Mouse (Mus musculus) liver (tissue): ENCODE measurements at regions not wholly inside any gene's neighbourhood (a gene's known extent, or its start where the extent isn't known, plus 50 kb on each side); places are given as distances from the start of the nearest gene placed in this dataset.

Experiments
- DNase-seq: peaks from one replicate; pipeline ENCODE4 v3.0.0-alpha.2; 2020; ENCODE audit warnings: mixed read lengths

DNA sequence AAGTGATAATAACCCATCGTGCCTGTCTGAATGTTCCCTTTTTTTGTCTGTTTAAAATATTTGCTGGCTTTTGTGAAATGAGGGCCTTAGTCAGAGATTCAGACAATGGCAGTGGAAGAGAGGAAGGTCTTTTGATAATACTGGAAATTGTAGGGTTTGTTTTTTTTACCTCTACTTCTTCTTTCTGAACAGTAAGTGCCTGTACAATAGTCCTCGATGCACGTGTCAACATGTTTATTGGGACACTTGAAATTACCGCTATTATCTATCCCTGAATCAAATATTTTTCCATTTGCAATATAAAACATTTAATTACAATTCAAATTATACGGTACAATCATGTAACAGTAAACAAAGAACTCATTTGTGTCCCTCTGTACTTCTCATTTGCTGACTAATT is 733.5 kb downstream of the Fam19a2 start:
- no peak for DNase-seq

GRCm38 (mm10) chr10:123998959-123999358 is 735.2 kb downstream of the Fam19a2 start:
- no peak for DNase-seq

- DNase-seq, result no peak
These were observed 781.2 kb downstream of the Fam19a2 start for GRCm38 (mm10) chr10:124045031-124045430.

GRCm38 (mm10) chr10:124045791-124046190 is 782.0 kb downstream of the Fam19a2 start:
- no peak for DNase-seq

DNA sequence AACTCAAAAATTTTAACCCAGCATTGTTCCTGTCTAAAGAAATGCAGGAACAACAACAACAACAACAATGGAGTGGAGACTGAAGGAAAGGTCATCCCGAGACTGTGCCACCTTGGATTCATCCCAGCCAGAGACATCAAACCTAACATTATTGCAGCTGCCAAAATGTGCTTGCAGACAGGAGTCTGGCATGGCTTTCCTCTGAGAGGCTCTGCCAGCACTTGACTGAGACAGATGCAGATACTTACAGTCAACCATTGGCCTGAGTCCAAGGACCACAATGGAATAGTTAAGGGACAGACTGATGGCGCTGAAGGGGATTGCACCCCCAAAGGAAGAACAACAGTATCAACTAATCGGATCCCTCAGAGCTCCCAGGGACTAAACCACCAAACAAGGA is 819.0 kb downstream of the Fam19a2 start:
- DNase-seq, result no peak

- DNase-seq, result no peak
These were observed 826.8 kb downstream of the Fam19a2 start for GRCm38 (mm10) chr10:124090547-124090946.

DNA sequence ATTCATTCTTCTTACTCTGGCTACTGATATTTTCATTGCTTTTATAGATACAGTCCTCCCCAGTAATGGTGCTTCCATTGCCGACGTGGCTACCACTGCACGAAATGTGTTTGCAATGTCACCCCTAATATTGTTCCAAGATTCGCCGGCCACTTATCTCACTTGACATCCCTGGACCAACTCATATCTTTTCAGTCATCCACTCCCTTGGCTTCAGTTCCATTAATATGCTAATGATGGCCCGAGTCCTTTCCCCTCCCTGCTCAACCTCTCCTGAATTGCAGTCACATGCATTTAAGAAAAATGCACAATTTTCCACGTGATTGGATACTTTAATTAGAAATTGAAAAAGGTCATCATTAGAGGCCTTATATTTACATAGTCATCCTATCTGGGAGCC is 827.6 kb downstream of the Fam19a2 start:
- no peak for DNase-seq

DNA sequence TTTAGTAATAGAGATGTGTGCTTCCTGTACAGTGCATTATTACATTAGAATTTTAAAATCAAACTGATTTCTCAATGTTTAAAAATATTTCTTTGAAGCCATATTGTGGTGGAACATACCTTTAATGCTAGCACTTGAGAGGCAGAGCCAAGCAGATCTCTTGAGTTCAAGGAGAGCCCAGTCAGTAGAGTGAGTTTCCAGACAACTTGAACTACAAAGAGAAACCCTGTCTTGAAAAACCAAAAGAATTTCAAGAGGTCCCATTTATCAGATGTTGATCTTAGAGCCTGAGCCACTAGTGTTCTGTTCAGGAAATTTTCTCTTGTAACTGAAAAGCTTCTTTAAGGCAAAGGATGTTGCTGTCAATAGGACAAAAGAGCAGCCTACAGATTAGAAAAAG is 855.8 kb downstream of the Fam19a2 start:
- DNase-seq, result no peak

DNA sequence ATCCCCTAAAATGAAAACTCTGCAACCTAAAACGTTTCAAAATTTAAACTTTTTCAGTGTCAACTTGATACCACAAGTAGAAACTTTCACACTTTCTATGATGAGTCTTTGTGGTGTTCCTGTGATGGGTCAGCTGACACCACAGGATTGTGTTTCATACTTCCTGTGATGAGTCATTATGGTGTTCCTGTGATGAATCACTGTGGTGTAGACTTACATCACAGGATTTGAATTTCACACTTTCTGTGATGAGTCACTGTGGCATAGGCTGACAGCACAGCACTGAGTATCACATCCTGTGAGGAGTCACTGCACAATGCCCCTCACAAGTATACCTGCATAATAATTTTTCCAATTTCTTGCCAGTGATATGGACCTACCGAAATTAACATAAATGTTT is 874.7 kb downstream of the Fam19a2 start:
- no peak for DNase-seq

DNA sequence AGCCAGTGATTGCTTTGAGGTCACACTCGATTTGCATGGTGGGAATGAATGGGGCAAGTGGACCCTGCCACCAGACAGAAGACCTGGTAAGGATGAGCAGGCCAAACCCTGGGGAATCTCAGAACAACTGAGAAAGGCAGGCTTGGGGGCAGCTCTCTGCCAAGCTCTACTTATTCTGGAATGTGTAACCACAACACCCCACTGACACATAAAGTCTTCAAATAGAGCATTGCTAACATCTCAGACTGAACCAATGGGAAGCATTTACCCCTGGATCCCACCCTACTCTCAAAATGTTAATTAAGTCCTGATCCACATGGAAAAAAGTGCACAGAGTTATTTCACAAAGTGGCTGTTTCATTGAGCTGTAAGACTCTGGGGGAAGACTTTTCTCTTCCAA is 878.5 kb downstream of the Fam19a2 start:
- no peak for DNase-seq

- no peak for DNase-seq
These were observed 883.1 kb downstream of the Fam19a2 start for GRCm38 (mm10) chr10:124146751-124147469.

DNA sequence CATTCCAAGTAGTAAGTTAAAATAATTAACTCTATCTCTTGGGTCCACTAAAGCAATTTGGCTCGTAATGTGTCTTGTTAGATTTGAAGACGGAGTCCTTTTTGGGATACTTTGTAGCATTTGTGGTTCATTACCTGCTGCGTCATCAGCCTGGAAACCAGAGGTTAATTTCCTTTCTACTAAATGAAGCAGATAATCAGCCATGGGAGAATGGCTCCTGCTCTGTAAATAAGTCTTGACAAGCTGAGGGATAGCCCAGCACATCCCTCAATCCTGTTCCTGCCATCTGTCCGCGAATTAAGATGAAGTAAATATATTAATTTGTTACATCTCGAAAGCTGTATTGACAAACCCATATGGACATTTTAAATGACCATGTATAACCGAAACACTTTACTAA is 899.6 kb downstream of the Fam19a2 start:
- no peak for DNase-seq

DNA sequence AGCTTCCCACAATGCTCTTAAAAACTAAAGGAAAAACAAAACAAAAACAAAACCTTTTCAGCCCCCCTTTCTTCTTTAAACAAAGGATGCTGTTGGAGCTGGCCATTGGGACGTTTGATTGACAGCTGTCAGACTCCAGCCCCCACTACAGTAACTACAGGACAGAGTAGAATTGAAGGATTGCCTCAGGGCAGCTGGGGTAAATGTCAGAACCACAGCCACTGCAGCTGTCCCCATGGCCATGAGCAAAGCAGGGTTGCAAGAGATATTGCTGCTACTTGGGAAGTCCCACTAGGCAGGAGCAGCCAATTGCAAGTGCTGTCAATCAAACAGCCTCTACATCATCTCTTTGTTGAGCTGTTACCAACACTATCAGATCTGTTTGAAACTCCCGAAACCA is 911.8 kb downstream of the Fam19a2 start:
- no peak for DNase-seq

DNA sequence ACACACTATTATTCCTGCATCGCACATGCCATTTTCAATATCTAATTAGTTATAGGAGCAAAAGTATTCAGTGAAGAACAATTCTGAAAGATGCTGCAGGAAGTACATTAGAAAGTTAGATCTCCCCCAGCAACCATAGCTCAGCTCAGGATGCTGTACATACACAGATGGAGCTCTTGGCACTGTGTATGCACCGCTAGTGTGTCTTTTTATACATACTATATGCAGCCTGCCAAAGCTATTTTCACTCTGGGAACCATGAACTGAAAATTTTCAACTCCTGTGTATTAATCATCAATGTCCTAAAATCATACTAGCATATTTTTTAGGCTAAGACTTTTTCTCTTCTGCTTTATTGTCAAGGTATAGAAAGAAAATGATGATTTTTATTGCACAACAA is 944.5 kb downstream of the Fam19a2 start:
- DNase-seq, result no peak

- no peak for DNase-seq
These were observed 955.7 kb downstream of the Fam19a2 start for GRCm38 (mm10) chr10:124219461-124219860.

DNA sequence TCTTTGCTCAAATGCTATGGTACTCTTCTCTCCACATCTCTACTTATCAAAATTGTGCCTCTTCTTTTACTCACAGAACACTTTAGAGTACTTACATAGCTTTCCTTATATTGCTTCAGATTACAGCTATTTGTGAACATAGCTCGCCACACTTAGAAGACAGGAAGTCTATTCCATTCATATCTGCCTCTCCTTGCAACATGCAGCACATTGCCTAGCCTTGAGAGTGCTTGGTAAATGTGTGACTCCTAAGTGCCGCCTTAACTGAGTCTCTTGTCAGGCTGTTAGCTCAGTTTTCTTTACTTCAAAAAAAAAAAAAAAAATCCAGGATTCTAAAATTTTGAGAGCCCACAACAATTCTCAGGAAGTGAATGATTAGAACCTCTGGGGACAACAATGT is 958.3 kb downstream of the Fam19a2 start:
- no peak for DNase-seq

- no peak for DNase-seq
These were observed 963.3 kb downstream of the Fam19a2 start for GRCm38 (mm10) chr10:124227061-124227460.

GRCm38 (mm10) chr10:124249358-124249757 is 985.6 kb downstream of the Fam19a2 start:
- DNase-seq, result no peak

DNA sequence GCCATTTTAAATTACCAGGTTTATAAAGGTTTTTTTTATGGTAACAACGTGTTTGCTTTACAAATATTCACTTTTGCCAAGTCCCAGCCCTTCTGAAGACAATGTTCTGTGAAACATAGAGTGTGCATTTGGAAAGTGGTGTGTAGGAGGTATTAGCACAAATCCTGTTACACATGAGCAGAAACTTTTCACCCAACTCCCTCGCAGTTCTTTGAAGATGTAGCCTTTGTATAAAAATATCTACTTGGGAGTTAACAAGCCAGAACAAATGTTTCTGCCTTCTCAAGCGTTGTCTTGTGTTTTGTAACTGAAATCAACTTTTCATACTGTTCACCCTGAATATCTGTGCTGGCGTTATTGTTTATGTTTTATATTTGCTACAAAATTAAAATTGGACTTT is 986.2 kb downstream of the Fam19a2 start:
- no peak for DNase-seq

DNA sequence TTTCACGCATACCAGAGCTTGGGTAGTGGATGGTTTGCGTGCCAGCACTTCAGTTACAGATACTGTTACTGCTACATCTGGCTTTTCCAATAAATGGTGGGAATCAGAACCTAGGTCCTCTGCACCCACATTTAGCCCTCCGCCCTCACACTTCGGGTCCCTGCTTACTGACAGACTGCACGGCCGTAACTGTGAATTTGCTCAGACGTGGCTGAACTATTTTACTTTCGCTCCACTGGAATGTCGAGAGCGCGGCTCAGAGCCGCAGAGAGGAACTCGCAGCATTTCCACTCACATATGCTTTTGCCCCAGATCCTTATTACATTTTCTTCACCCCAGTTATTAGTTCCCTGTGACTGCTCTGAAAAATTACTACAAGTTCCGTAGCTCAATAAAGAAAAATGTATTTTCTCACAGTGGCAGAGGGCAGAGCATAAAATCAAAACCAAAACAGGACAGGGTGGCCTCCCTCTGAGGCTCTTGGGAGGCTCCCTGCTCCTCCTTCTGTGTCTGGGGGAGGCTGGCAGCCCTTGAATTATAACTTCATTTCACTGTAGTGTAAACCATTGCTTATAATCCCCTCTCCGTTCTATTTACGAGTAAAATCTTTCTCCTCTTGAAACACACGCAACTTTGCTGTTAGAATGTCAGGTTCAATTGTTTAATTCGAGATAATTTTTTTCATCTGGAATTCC is 1024.7 kb downstream of the Fam19a2 start:
- DNase-seq, result no peak

GRCm38 (mm10) chr10:124297198-124297677 is 1033.4 kb downstream of the Fam19a2 start:
- DNase-seq, result no peak

GRCm38 (mm10) chr10:124304683-124305082 is 1040.9 kb downstream of the Fam19a2 start:
- DNase-seq, result no peak

- DNase-seq, result no peak
These were observed 1041.8 kb downstream of the Fam19a2 start for GRCm38 (mm10) chr10:124305644-124306043.

DNA sequence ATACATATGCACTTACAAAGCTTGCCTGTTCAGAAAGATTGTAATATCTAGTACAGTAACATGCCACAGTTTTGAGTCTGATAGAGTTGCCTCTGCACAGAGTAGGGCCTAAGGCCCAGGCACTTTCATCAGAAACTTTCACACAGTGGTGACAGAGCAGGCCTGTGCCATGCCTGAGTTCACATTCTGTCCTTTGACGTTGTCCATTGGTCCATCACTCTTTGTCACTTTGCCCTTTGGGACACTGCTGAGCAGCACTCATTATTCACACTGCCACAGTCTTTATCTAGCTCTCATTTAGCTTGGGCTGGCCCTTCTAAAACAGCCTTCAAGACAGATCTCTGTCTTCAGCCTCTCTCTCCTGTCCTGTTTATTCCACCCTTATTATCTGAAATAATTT is 1055.0 kb downstream of the Fam19a2 start:
- DNase-seq, result no peak
